Mouse (Mus musculus) A20 (cell line): Measurements from ENCODE around the gene Wdr18.

Experiments used
- DNase-seq: peaks from one replicate; pipeline ENCODE4 v3.0.0-alpha.2; 2011; ENCODE audit warnings: low read depth, low spot score

The Wdr18 gene

DNA sequence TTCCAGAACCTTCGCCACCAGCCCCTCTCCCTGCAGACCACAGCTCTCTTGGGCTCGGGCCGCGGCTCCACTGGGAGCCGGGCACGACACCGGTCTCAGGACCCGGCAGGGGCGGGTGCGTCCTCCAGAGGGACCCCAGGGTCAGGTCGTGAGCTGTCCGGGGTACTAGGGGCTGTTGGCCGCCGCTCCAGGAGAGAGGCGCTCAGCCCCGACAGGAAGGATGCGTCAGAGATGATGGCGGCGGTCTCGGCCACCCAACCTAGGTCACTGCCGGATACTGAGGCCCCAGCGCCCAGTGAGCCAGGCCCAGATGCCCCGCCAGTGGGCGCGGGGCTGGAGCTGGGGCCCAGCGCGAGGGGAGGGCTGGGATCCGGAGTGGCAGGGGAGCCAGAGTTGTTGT is 17.4 kb downstream of the Wdr18 start:
- DNase-seq: no peak

DNA sequence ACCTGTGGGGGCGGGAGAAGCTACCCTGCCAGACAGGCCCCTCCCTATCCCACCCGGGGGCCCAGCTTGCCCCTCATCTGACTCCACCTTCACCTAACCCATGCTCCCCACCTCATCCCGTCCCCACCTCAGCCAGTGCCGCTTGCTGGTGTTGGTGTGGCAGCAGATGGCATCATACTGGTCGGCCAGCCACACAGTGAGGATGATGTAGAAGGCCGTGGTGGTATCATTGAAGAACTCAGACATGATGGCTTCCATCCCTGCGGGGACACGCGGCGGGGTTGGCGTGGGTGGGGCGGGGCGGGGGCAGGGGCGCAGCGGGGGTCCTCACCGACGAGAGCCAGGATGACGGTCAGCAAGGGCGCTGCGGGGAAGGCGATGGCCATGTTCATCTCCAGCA is 18.1 kb downstream of the Wdr18 start:
- DNase-seq: no peak

DNA sequence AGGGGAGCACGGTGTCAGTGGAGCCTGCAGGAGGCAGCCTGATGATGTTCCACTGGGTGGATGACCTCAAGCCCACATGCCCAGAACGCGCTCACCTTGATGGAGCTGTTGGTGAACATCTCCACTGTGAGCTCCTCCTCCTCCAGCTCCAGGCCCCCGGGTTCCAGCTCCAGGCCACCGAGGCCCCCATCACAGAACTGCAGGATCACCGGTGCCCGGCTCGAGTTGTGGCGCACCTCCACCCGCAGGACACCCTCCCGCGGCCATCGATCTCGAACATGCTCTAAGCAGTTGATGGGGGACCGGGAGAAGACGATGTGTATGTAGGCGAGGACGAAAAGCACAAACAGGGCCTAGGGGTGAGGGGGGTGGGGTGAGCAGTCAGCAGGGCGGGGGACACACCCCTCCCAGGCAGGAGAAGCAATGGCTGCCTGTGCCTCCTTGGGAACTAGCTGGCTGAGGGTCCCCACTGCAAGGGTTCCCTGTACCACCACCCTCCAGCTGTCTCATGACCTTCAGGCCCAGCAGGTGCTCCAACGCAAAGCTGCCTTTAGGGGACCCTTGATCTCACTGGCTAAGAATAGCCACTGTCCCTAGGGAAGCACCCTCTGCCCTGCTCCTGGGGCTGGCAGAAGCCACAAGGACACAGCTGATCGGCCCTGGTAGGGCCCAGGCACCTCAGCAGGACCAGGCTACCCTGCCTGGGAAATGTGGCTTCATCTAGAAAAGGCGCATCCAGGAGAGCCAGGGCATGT is 19.6 kb downstream of the Wdr18 start:
- no peak for DNase-seq

DNA sequence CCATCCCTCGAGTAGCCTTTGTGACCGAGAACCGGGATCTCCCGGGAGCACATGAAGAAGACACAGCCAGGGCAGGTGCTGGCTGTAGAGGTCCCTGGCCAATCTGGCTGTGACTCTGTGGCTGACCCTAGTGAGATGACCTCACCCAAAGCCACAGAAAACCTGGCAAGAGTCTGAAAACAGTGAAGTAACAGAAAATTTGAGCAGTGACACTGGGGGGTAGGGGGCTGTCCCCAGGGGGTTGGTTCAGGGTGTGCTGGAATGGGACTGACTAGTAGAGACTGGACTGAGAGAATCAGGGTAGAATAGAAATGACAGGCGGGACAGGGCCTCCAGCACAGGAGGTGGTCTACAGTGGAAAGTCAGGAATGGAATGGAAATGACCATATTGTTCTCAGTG is 23.3 kb downstream of the Wdr18 start:
- DNase-seq: no peak

DNA sequence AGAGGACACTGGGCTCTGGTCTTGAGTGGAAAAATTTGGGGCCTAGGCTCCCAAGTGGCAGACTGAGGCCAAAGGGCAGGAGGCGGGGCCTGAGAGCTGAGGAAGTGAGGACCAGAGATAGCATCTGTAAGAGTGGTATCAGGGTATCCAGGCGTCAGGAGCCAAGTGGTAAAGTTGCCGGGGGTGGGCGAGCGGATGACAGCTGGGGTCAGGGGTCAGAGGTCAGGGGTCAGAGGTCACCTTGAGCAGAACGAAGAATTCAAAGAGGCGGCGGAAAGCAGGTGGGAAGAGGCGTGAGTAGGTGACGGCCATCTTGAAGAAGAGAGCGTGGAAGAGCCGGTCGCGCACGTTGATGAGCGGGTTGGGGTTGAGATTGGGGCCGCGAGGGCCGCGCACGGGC is 23.7 kb downstream of the Wdr18 start:
- peak; percentile 77 for DNase-seq

DNA sequence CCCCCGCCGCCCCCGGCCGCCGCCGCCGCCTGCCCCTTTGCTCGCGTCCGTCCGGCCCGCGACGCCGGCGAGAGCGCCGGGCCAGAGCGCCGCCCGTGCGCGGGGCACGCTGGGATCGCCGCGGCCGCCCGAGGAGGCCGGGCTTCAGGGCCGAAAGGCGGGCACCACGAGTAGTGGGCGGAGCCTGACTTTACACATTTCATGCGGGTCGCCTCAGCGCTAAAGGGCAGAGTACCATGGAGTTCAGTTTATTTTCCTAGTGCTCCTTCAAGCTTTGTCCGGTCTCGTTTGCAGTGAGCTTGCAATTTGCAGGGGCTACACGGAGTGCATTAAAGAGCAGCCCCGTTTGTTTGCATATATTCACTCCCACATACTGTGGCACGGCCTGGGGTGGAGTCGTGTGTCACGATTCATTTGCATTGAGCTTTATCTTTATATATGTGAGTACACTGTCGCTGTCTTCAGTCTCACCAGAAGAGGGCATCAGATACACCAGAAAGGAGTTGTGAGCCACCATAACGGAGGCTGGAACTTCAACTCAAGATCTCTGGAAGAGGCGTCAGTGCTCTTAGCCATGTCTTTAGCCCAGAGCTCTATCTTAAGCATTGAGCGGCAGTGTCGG is 24.4 kb downstream of the Wdr18 start, which contains the start of gene Tmem259:
Gene Tmem259, minus strand, starts transcription at position 136 of the 622 bp plus-strand sequence.
- DNase-seq: peak; percentile 97

DNA sequence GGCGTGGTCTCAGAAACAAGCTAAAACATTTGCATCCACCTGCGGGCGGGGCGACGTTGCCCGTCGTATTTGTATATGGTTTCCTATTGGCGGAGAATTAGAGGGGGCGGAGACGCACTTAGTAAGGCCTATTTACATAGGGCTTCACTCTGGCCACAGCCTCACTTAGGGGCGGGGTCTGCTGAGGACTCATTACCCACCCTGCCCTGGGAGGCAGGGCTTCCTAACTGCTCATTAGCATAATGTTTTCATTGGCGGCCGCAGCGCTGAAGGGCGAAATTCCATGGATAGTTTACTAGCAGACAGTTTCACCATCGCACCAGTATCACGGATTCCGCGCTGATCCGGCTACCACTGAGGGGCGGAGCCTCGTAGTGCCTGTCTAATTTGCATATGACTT is 24.9 kb downstream of the Wdr18 start:
- DNase-seq: peak; percentile 100

DNA sequence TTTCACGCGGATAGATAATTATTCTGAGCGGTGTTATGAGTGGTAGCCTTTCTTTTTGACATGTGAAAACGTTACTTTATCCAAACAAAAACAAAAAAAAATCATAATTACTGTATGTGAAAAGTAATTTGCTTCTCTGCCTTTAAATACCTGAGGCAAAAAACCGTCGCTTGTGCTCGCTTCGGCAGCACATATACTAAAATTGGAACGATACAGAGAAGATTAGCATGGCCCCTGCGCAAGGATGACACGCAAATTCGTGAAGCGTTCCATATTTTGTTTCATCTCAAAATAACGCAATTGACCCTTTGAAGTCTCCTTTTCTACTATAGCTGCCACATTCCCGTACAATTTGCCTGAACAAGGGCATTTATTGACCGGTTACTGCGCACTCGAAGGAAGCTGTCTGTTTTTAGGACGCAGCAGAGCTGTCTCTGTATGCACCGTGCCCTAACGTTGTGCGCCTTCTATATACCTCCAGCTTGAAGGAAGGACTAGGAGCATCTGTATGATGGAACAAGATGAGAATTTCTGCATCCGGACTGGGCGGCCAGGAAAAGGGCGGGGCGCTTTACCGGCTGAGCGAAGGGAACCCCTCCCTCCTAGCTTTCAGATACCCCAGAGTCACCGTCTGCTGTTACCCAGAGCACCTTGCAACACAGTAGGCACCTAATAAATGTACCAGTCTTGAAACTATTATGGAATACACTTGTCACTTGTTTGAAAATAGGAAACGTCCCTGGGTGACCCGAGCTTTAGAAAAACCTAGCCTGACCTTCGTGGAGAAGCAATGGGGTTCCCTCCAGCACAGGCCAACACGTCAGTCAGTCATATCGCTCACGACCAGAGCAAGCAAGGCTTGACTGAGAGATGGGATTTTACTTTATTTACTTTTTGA is 25.6 kb downstream of the Wdr18 start:
- DNase-seq: peak; percentile 91

DNA sequence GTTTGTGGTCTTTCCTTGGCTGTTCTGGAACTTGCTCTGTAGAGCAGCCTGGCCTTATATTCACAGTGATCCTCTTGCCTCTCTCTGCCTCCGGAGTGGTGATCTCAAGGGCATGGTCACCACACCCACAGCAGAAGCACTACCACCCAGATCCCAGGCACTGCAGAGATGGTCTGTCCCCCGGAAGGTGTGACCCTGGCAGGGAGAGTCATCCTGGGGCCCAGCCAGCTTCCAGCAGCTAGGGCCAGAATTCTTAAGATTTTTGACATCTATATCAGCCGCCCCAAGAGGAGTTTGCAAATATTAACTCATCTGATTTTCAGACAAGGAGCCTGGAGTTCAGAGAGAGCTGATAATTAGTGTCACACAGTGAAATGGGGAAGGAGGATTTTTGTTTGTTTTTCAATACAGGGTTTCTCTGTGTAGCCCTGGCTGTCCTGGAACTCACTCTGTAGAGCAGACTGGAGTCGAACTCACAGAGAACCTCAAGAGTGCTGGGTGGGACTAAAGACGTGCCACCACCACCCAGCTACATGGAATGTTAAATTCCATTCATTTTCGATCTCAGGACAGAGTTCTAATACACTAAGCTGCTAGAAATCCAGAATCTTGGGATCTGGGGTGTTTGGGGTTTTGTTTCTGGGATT is 26.4 kb downstream of the Wdr18 start:
- DNase-seq: peak; percentile 57

DNA sequence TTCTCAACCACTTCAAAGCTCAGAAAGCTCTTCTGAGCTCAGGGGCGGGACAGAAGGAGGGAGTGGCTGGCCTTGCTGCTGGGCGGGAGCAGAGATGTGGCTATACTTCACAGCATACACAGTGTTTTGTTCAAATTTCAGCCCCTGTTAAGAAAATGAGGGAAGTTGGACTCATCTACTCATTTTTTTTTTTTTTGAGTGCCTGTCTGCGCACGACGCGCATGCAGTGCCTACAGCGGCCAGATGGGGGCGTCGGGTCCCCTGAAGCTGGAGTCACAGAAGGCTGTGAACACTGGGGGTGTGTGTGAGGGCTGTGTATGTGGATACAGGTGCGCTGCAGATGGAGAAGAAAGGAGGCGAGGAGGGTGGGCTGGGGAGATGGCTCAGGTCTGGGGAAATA is 27.0 kb downstream of the Wdr18 start:
- DNase-seq: peak; percentile 96

DNA sequence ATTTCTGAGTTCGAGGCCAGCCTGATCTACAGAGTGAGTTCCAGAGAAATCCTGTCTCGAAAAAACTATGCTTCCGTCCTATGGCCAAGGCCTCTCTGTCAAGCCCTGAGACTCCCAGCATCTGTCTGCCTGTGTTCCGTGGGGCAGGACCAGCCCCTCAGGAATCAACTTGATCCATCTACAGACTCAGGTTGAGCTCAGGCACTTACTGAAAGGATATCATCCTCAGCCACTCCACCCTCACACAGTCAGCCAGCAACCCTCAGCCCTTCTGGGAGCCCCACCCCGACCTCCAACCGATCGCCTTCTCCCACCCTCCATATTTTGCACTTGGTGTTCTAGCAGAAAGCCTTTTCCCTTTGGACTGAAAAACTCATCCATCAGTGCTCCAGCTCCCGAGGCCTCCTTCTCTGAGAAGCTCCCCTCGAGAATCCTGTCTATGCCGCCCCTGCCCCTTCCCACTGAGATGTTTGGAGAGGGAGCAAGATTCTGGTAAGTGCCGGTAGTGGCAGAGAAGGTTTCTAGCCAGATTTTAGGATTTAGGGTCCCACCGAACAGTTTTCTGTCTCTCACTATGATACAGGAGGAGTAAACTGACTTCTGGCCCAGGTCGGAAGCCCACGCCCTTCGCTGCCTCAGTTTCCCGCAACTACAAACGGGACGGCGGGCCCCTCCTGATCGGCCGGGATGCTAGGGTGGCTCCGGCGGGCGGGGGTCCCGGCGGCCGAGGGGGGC is 28.0 kb downstream of the Wdr18 start:
- peak; percentile 41 for DNase-seq

DNA sequence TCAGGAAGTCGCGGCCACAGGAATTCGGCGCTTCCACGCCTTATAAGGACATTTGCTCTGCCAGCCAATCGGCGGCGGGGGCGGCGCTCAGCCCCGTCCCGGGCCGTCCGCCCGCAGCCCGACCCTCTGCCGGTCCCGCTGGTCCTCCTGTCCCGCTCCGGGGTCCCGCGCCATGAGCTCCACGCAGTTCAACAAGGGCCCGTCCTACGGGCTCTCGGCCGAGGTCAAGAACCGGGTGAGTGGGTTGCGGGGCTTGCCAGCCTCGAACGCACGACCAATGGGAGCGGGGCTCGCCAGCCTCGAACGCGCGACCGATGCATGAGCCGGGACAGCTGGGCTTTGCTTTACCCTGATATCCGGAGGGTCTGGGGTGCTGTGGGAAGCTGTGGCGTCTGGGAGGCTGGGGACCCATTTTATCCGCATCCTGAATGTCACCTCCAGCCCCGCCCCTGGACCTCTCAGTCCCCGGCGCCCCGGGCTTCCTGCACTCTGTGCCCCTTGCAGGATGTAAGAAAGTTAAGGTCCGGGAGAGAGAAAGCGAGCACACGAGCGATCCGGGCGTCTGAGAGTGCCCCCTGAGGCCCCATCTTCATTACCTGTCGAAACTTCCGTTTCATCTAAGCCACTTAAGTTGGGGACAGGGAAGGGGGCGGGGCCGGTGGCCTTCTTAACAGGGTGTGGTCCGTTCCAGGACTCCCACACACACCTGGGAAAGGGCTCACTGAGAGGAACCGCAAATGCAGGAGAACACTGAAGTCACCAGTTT is 28.7 kb downstream of the Wdr18 start, which contains the start of gene Cnn2:
Gene Cnn2, plus strand, starts transcription at position 79 of the 766 bp plus-strand sequence.
- peak; percentile 82 for DNase-seq

DNA sequence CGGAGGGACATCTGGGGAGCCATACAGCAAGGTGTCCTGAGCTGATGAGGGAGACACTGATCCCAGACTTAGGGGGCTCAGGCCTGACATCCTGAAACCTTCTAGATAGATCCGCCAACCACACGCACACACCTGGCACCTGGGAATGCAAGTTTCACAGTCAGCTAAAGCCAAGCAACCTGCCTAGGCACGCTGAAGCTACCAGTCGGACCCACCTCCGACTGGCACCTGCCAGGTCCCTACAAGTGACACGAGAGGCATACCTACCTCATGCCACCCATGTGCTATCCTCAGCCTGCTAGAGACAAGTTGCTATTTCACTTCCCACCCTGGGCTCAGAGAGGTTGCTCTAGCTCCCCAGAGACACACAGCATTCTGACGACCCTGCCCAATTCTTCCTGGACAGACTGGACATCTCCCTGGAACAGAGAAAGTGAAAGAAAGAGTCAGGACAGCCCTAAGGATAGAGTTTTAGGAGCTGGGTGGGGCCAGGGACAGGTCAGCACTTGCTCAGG is 29.4 kb downstream of the Wdr18 start:
- DNase-seq: no peak

DNA sequence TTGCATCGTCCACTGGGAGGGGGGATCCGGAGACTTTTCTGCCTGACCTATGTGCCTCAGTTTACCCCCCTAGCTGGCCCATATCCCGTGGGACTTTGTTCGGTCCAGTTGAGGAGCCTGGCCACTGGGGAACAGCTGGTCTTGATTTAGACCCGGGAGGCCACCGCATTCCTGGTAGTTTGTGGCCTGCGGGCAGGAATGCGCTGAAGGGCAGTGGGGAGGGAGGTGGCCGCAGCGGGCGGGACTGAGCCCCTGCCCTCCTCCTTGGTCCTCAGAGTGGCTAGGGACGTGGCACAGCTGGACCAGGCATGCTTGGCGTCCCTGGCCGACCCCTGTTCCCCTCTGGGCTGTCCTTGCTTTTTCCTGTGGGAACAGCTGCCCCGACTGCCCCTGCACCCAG is 29.9 kb downstream of the Wdr18 start:
- DNase-seq: no peak

DNA sequence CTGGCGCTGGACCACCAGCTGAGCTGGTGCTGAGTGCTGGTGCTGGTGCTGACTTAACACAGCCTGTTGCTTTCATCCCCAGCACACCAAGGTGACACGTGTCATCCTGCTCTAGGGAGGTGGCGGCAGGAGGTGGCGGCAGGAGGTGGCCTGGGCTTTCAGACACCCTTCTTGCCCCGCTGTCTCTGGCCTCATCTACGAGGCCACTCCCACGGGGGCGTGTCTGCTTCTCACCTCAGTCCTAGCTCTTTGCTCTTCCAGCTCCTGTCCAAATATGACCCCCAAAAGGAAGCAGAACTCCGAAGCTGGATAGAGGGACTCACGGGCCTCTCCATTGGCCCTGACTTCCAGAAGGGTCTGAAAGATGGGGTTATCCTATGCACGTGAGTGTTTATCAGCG is 31.1 kb downstream of the Wdr18 start:
- peak; percentile 27 for DNase-seq

DNA sequence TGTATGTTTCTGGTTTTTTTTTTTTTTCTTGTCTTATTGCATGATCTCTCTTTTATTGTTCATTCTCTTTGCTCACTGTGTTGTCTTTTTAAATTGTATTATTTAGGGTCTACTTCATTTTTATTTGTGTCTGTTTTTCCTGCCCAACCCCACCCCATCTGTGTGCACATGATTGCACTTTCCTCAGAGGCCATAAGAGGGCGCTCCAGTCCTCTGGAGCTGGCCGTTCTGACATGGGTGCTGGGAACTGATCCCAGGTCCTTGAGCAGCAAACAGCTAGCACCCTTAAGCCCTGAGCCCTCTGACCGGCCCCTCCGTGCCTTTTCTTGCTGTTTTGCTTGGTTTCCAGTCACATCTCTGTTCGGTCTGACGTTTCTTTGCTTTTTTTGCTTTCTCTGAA is 31.6 kb downstream of the Wdr18 start:
- no peak for DNase-seq

DNA sequence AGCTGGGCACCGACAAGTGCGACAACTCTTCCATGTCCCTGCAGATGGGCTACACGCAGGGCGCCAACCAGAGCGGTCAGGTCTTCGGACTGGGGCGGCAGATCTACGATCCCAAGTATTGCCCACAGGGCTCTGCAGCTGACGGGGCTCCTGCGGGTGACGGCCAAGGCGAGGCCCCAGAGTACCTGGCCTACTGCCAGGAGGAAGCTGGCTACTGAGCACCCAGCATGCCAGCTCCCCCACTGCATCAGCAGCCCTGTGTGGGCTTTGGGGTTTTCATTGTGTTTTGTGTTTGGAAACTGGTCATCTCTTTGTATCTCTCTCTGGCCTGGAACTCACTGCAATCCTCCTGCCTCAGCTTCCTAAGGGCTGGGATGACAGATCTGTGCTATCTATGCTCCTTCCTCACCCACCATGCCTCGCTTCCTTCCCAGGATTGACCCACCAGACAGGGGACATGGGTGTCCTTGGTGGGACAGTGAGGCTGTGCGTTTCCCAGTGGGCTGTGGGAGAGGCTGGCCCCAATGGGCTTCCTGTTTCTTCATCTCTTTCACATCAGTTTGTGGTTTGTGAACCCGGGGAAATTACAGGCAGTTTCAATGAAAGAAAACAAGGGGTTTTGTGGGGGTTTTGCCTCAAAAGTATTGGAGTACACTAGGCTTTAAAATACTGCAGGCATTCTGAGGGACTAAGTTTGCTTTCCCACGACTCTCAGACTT is 34.6 kb downstream of the Wdr18 start:
- no peak for DNase-seq

DNA sequence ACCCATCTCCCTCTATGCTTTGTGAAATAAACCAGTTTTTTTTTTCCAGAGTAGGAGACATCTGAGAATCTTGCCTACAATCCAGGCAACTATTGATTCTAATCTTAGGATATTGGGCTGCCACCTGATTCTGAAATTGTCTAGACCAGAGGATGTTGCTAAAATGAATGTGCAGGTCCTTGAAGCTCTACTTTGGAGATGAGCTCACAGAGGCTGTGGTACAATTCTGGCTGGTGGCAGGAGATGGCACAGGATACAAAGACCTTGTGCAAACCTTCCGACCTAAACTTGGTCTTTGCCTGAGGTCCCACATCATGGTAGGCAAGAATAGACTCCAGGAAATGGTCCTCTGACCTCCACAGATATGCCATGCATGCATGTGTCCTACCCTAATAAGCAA is 35.7 kb downstream of the Wdr18 start:
- no peak for DNase-seq

DNA sequence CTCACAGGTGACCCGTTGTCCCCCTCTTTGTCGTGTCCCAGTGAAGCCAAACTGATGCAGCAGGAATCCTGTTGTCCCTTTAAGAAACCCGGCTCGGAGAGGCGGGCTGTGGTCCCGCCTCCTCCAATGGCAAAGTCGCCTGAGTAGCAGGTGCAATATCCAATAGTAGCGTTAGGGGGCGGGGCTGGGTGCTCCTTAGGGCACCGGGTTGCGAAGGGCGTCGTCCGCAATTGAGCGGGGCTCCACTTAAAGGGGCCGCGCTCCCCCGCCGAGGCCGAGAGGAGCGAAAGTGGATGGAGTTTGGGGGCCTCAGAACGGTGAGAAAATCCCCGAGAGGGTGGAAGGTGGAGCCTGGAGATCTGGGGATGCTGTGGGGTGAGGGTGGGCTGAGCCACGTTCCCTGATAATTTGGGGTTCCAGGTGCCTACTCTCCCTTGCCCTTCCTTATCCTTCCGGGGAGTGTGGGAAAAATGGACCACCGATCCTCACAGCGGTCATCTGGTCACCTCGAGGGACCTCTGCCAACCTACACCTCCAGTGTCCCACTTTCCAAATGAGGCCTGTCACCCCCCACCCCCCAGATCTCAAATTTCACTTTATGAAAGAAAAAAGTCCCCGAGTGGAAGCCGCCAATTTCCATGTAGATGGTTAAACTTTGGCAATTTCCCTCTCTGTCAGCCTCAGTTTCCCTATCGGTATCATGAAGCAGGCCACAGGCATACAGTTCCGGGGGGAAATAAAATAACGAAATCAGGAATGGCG is 36.5 kb downstream of the Wdr18 start, which contains the start of gene Abca7:
Gene Abca7, plus strand, starts transcription at position 223 of the 762 bp plus-strand sequence.
- DNase-seq: peak; percentile 96
